Mouse (Mus musculus): Measurements from ENCODE around the gene Noct. TPM values are rescaled to one million over a fixed set of nuclear protein-coding genes. Genes with fewer than 3 reads are reported as not detected.
"Not testable (repeated sequence)": the region's sequence is repeated elsewhere in the genome, so short reads cannot be mapped to it uniquely, and the experiment has no call there.

Gene Noct
- polyA plus RNA-seq, 1 experiment from 2014 or later: 10.4 TPM

DNA sequence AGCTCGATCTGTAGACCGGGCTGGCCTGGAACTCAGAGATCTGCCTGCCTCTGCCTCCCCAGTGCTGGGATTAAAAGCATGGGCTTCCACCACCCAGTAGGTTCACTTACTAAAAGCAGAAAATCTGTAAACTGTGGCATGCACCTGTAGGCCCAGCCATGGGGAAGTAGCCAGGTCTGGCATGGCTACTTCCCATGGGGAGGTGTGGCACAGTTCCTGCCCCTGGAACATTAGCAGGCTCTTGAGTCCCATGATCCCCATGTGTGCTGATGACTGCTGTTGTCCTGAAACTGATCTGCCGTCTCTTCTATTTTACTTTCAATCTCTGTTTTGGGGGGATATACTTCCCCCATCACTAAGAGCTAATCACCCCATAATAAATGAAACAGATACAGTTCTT is 11.1 kb upstream of the Noct start:
- H3K4me1 ChIP-seq (ENCODE audit: control insufficient read depth, insufficient read depth, low read length): no peaks in the 10 kb centered on the region
- WGBS: 94% methylated on average over 3 of the region's 3 CpGs
- H3K27ac ChIP-seq (ENCODE audit: low read depth, low read length): no peak overlapping the region
- H3K9ac ChIP-seq (ENCODE audit: low read depth, low read length): no peak overlapping the region
- no peak for ATAC-seq (ENCODE audit: low FRiP score, low TSS enrichment)
- no peak overlapping the region for H3K4me3 ChIP-seq (ENCODE audit: low read length)
- H3K9me3 ChIP-seq (ENCODE audit: control insufficient read depth, low read length): no peaks in the 10 kb centered on the region
- no peak overlapping the region for H3K4me2 ChIP-seq (replicated peaks; ENCODE audit: low read depth, low read length)
- no peaks in the 10 kb centered on the region for H3K36me3 ChIP-seq (ENCODE audit: control insufficient read depth, insufficient read depth, low read length)
- no peaks in the 10 kb centered on the region for H3K27me3 ChIP-seq (ENCODE audit: control insufficient read depth, insufficient read depth, low read length)

DNA sequence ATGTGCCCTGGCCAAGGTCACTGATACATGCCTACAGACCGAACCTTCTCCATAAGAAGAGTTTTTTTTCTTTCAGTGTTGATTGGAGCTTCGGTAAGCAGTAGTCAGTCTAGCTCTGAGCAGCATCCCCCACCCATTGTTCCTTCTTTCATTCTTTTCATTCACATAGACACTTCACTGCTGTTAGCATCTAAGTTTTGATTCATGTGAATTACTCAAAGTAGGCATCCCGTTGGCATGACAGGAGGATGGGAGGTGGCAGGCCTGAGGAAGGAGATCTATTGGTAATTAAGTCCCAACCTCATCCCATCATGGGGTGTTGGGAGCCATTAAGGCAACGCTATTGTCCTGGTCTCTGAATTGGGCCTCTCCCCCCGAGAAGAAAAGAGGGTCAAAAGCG is 8.6 kb upstream of the Noct start:
- 88% methylated on average over 6 of the region's 6 CpGs for WGBS

DNA sequence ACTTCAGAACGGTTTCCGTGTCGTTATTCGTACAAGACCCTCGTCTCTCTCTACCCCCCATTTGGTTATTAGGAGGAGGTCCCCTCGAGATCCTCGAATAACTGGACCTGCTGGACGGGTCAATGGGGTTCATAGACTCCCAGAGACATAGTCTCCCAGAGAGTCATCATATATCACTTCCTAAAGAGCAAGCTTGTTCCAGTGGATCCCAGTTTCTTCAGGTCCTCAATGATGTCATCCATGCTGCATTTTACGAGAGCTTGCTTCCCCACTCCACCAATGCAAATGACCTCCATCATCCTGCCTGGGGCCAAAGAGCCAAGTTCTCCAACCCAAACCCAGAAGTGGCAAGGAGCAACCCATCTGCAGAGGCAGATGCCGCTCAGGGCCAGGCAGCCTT is 7.9 kb upstream of the Noct start:
- H3K4me3 ChIP-seq (ENCODE audit: low read length); H3K4me2 ChIP-seq (replicated peaks; ENCODE audit: low read depth, low read length); ATAC-seq (ENCODE audit: low FRiP score, low TSS enrichment); H3K9me3 ChIP-seq (ENCODE audit: control insufficient read depth, low read length); H3K9ac ChIP-seq (ENCODE audit: low read depth, low read length); H3K36me3 ChIP-seq (ENCODE audit: control insufficient read depth, insufficient read depth, low read length); H3K4me1 ChIP-seq (ENCODE audit: control insufficient read depth, insufficient read depth, low read length); H3K27me3 ChIP-seq (ENCODE audit: control insufficient read depth, insufficient read depth, low read length); H3K27ac ChIP-seq (ENCODE audit: low read depth, low read length): not testable (repeated sequence)
- WGBS: 74% methylated on average over 5 of the region's 10 CpGs

More for the DNA sequence above, 8.6 kb upstream of the Noct start:
- no peak overlapping the region for H3K9ac ChIP-seq (ENCODE audit: low read depth, low read length)
- H3K4me2 ChIP-seq (replicated peaks; ENCODE audit: low read depth, low read length): no peak overlapping the region
- no peaks in the 10 kb centered on the region for H3K36me3 ChIP-seq (ENCODE audit: control insufficient read depth, insufficient read depth, low read length)
- no peaks in the 10 kb centered on the region for H3K9me3 ChIP-seq (ENCODE audit: control insufficient read depth, low read length)
- no peaks in the 10 kb centered on the region for H3K4me1 ChIP-seq (ENCODE audit: control insufficient read depth, insufficient read depth, low read length)
- H3K27ac ChIP-seq (ENCODE audit: low read depth, low read length): no peak overlapping the region
- no peak overlapping the region for H3K4me3 ChIP-seq (ENCODE audit: low read length)
- no peaks in the 10 kb centered on the region for H3K27me3 ChIP-seq (ENCODE audit: control insufficient read depth, insufficient read depth, low read length)
- no peak for ATAC-seq (ENCODE audit: low FRiP score, low TSS enrichment)

DNA sequence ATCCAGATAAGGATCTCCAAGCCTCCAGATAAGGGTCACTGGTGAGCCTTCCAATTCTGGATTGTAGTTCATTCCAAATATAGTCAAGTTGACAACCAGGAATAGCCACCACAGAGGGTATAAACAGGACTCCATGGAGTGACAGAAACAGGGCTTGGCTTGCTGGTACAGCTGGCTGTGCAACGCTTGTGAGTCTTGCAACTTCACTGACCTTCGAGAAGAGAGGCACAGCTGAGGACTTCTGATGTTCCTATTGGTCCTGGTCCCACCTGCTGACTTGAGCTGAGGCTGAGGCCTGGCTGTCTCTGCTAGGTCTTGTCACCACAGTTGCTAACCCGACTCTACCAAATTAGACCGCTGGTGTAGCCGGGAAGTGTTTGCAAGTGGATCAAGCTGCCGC is 5.9 kb upstream of the Noct start:
- H3K4me1 ChIP-seq (ENCODE audit: control insufficient read depth, insufficient read depth, low read length); H3K36me3 ChIP-seq (ENCODE audit: control insufficient read depth, insufficient read depth, low read length); ATAC-seq (ENCODE audit: low FRiP score, low TSS enrichment); H3K27me3 ChIP-seq (ENCODE audit: control insufficient read depth, insufficient read depth, low read length); H3K27ac ChIP-seq (ENCODE audit: low read depth, low read length); H3K9me3 ChIP-seq (ENCODE audit: control insufficient read depth, low read length); H3K9ac ChIP-seq (ENCODE audit: low read depth, low read length); H3K4me3 ChIP-seq (ENCODE audit: low read length); H3K4me2 ChIP-seq (replicated peaks; ENCODE audit: low read depth, low read length): not testable (repeated sequence)
- 92% methylated on average over 6 of the region's 6 CpGs for WGBS

DNA sequence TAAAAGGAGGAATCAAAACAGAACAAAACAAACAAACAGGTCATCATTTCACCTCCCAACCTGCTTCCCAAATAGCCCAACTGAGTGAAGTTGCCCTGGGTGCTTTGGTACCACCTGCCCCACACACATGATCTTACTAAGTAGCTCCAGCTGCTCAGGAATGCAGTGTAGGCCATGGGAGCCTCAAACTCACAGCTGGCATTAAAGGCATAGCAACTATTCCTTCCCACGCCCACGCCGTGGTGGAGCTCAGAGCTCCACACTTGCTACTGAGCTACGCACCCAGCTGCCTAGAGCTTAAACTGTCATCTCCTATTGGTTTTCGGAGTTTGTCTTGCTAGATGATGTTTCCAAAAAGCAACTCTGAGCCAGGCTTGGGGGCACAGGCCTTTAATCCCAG is 5.0 kb upstream of the Noct start:
- Histone ChIP-seq H3K9me3 (ENCODE audit: control insufficient read depth, low read length) (no peaks in the 10 kb centered on the region), H3K36me3 (ENCODE audit: control insufficient read depth, insufficient read depth, low read length) (no peaks in the 10 kb centered on the region), H3K9ac (ENCODE audit: low read depth, low read length) (no peak overlapping the region), H3K27ac (ENCODE audit: low read depth, low read length) (no peak overlapping the region), H3K4me1 (ENCODE audit: control insufficient read depth, insufficient read depth, low read length) (peaks cover 10% of the 10 kb centered on the region), H3K4me2 (replicated peaks; ENCODE audit: low read depth, low read length) (no peak overlapping the region), H3K27me3 (ENCODE audit: control insufficient read depth, insufficient read depth, low read length) (no peaks in the 10 kb centered on the region), H3K4me3 (ENCODE audit: low read length) (no peak overlapping the region)
- 89% methylated on average over 5 of the region's 5 CpGs for WGBS
- ATAC-seq (ENCODE audit: low FRiP score, low TSS enrichment): no peak

DNA sequence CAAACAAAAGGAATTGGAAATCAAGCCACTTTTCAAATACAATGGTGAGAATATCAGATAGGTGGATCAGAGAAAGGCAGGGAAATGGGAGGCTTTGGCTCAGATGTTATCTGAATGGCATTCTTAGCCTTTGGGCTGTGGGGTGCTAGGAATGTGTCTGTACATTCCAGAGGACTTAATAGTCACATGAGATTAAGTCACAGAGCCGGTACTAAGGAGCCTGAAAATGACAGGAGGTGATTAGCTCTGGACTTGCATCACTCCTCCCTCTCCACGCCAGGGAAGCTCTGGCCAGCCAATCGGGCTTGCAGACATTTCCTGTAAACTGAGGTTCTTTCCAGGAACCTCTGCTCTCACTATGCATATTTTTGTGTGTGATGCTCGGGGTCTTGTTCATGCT is 3.4 kb upstream of the Noct start:
- Histone ChIP-seq H3K27me3 (ENCODE audit: control insufficient read depth, insufficient read depth, low read length) (no peaks in the 10 kb centered on the region), H3K27ac (ENCODE audit: low read depth, low read length) (no peak overlapping the region), H3K4me2 (replicated peaks; ENCODE audit: low read depth, low read length) (no peak overlapping the region), H3K36me3 (ENCODE audit: control insufficient read depth, insufficient read depth, low read length) (no peaks in the 10 kb centered on the region), H3K9me3 (ENCODE audit: control insufficient read depth, low read length) (no peaks in the 10 kb centered on the region), H3K4me3 (ENCODE audit: low read length) (no peak overlapping the region), H3K9ac (ENCODE audit: low read depth, low read length) (no peak overlapping the region), H3K4me1 (ENCODE audit: control insufficient read depth, insufficient read depth, low read length) (peaks cover 10% of the 10 kb centered on the region)
- 61% methylated on average over 4 of the region's 4 CpGs for WGBS
- no peak for ATAC-seq (ENCODE audit: low FRiP score, low TSS enrichment)

DNA sequence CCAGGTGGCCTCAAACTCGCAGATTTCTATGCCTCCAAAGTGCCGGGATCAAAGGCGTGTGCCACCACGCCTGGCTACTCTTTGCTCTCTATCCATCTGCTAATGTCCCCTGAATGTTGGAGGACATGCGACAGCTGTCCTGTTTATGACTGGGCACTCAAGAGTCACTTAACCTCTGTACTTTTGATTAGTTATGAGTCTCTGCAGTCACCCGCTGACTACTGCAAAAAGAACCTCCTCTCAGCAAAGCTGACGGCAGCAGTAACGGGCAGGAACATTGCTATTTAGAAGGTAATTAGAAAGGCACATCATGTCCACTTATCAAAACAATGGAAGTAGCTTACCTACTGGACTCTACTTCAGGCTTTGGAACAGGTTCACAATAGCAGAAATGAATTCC is 2.4 kb upstream of the Noct start:
- Histone ChIP-seq H3K27ac (ENCODE audit: low read depth, low read length) (no peak overlapping the region), H3K9me3 (ENCODE audit: control insufficient read depth, low read length) (no peaks in the 10 kb centered on the region), H3K27me3 (ENCODE audit: control insufficient read depth, insufficient read depth, low read length) (no peaks in the 10 kb centered on the region), H3K4me2 (replicated peaks; ENCODE audit: low read depth, low read length) (no peak overlapping the region), H3K4me1 (ENCODE audit: control insufficient read depth, insufficient read depth, low read length) (peaks cover 13% of the 10 kb centered on the region), H3K4me3 (ENCODE audit: low read length) (no peak overlapping the region), H3K36me3 (ENCODE audit: control insufficient read depth, insufficient read depth, low read length) (no peaks in the 10 kb centered on the region), H3K9ac (ENCODE audit: low read depth, low read length) (no peak overlapping the region)
- 29% methylated on average over 8 of the region's 8 CpGs for WGBS
- no peak for ATAC-seq (ENCODE audit: low FRiP score, low TSS enrichment)

DNA sequence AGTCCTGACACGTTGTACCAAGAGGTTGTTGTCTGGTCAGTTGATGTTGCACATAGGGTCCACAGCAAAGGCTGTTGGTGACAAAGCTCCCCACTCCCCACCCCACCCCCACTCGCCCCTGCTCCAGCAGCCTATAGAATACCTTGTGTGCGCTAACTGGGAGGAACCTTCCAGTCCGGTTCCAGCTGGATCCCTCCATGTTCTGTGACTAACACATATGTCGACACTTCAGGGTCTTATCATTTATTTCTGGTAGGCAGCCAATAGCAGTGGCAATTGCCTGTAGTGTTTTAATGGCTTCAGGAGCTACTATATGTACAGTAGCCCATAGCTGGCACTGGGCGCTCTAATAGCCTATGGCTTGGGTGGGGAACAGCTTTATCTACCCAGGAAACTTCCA is 1.9 kb upstream of the Noct start:
- no peak overlapping the region for H3K4me3 ChIP-seq (ENCODE audit: low read length)
- peaks cover 13% of the 10 kb centered on the region for H3K4me1 ChIP-seq (ENCODE audit: control insufficient read depth, insufficient read depth, low read length)
- no peak overlapping the region for H3K4me2 ChIP-seq (replicated peaks; ENCODE audit: low read depth, low read length)
- H3K27ac ChIP-seq (ENCODE audit: low read depth, low read length): no peak overlapping the region
- 82% methylated on average over 6 of the region's 6 CpGs for WGBS
- ATAC-seq (ENCODE audit: low FRiP score, low TSS enrichment): no peak
- H3K9me3 ChIP-seq (ENCODE audit: control insufficient read depth, low read length): no peaks in the 10 kb centered on the region
- no peaks in the 10 kb centered on the region for H3K36me3 ChIP-seq (ENCODE audit: control insufficient read depth, insufficient read depth, low read length)
- H3K9ac ChIP-seq (ENCODE audit: low read depth, low read length): no peak overlapping the region
- no peaks in the 10 kb centered on the region for H3K27me3 ChIP-seq (ENCODE audit: control insufficient read depth, insufficient read depth, low read length)

DNA sequence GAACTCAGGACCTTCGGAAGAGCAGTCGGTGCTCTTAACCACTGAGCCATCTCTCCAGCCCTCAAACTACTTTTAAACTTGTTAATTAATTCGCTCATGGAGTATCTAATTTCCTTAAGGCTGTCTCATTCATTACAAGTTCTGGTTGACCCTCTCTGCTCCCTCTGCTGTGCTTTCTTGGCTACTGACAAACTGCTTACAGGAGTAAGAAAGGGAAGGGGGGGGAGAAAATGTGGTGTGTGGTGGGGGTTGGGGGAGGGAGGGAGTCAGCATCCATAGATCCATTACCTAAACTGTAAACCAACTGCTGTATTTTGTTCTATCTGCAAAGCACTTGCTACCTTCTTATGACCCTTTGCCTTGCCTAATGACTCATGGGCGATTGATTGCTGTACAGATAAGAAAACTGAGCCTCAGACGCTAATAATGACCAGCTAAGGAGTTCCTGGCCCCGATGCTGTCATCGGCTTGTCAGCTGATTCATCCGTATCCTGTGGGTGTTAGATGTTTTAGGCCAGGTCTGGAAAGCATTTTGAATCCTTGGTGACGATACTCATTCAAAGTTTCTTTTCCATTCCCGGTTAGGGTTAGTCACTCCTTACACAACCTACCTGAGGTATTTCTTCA is 1.3 kb upstream of the Noct start:
- Histone ChIP-seq H3K4me2 (replicated peaks; ENCODE audit: low read depth, low read length) (no peak overlapping the region), H3K9ac (ENCODE audit: low read depth, low read length) (no peak overlapping the region), H3K36me3 (ENCODE audit: control insufficient read depth, insufficient read depth, low read length) (no peaks in the 10 kb centered on the region), H3K27ac (ENCODE audit: low read depth, low read length) (no peak overlapping the region), H3K9me3 (ENCODE audit: control insufficient read depth, low read length) (no peaks in the 10 kb centered on the region), H3K4me1 (ENCODE audit: control insufficient read depth, insufficient read depth, low read length) (peaks cover 13% of the 10 kb centered on the region), H3K4me3 (ENCODE audit: low read length) (no peak overlapping the region), H3K27me3 (ENCODE audit: control insufficient read depth, insufficient read depth, low read length) (no peaks in the 10 kb centered on the region)
- WGBS: 34% methylated on average over 10 of the region's 10 CpGs
- no peak for ATAC-seq (ENCODE audit: low FRiP score, low TSS enrichment)
